Mouse (Mus musculus) C2C12 (cell line): ENCODE results near the gene Dnajc16. TPM values are rescaled to one million over a fixed set of nuclear protein-coding genes. Genes with fewer than 3 reads are reported as not detected.
"Not testable (repeated sequence)": the region's sequence is repeated elsewhere in the genome, so short reads cannot be mapped to it uniquely, and the experiment has no call there.

Experiments
- H3K27me3 ChIP-seq: one replicate; pipeline ENCODE4 v1.6.1; 2011; ENCODE audit not compliant: control insufficient read depth, insufficient read depth, insufficient read length
- H3K36me3 ChIP-seq: one replicate; pipeline ENCODE4 v1.6.1; 2011; ENCODE audit not compliant: control insufficient read depth, insufficient read depth
- H3K4me3 ChIP-seq: one replicate; pipeline ENCODE4 v1.5.1; 2011; ENCODE audit warnings: mild to moderate bottlenecking, control low read depth; ENCODE audit not compliant: poor library complexity, insufficient read depth, severe bottlenecking
- H3K79me2 ChIP-seq: one replicate; pipeline ENCODE4 v1.6.1; 2011; ENCODE audit not compliant: control insufficient read depth, insufficient read depth
- H3K79me3 ChIP-seq: one replicate; pipeline ENCODE4 v1.6.1; 2011; ENCODE audit warnings: low read depth, control low read depth
- H3ac ChIP-seq: one replicate; pipeline ENCODE3; 2011; ENCODE audit warnings: low read depth; ENCODE audit not compliant: control insufficient read depth, insufficient read length
- CEBPB ChIP-seq: IDR thresholded peaks from one replicate; pipeline ENCODE4 v1.6.1; 2011; ENCODE audit warnings: low read depth, mild to moderate bottlenecking, control low read depth, moderate library complexity
- CTCF ChIP-seq: IDR thresholded peaks from one replicate; pipeline ENCODE4 v1.5.1; 2011; ENCODE audit not compliant: control insufficient read depth, insufficient read depth, insufficient read length
- FOSL1 ChIP-seq: IDR thresholded peaks from one replicate; pipeline ENCODE4 v1.8.0; 2011; ENCODE audit warnings: mild to moderate bottlenecking, low read length; ENCODE audit not compliant: poor library complexity, insufficient read depth, severe bottlenecking
- MAX ChIP-seq: IDR thresholded peaks from one replicate; pipeline ENCODE4 v1.6.1; 2011; ENCODE audit warnings: mild to moderate bottlenecking, control low read depth
- MYOD1 ChIP-seq: IDR thresholded peaks from one replicate; pipeline ENCODE4 v1.6.1; 2011; ENCODE audit warnings: low read depth; ENCODE audit not compliant: control insufficient read depth, insufficient read length
- MYOG ChIP-seq: IDR thresholded peaks from one replicate; pipeline ENCODE4 v1.6.1; 2011; ENCODE audit not compliant: control insufficient read depth, insufficient read length; ENCODE audit errors: extremely low read depth
- USF1 ChIP-seq: IDR thresholded peaks from one replicate; pipeline ENCODE4 v1.6.1; 2011; ENCODE audit warnings: low read depth, mild to moderate bottlenecking, control low read depth, moderate library complexity
- polyA plus RNA-seq: library from polyadenylated mRNA; unstranded; fragments of >200 nt; fragmentation: generic; extraction: Trizol; gene quantifications from one replicate; pipeline ENCODE4 v1.2.1, GENCODE M21; 2012; ENCODE audit warnings: missing spikeins

Gene Dnajc16
- polyA plus RNA-seq, 1 experiment: 5.2 TPM

GRCm38 (mm10) chr4:141781201-141781985, 9.3 kb downstream of the Dnajc16 start:
- Histone ChIP-seq H3K27me3 (no peaks in the 10 kb centered on the region), H3ac (no peak overlapping the region), H3K36me3 (peaks cover 24% of the 10 kb centered on the region), H3K79me3 (no peaks in the 10 kb centered on the region), H3K79me2 (no peaks in the 10 kb centered on the region), H3K4me3 (no peak overlapping the region)
- TF ChIP-seq MYOG (no peak), MAX (no peak), CTCF (no peak), CEBPB (no peak), USF1 (no peak), FOSL1 (no peak), MYOD1 (no peak)

- H3ac ChIP-seq: no peak overlapping the region
- H3K4me3 ChIP-seq: no peak overlapping the region
- H3K79me3 ChIP-seq: no peaks in the 10 kb centered on the region
- H3K36me3 ChIP-seq: peaks cover 31% of the 10 kb centered on the region
- H3K79me2 ChIP-seq: no peaks in the 10 kb centered on the region
- H3K27me3 ChIP-seq: no peaks in the 10 kb centered on the region
- TF ChIP-seq MYOG (no peak), CEBPB (no peak), CTCF (no peak), MAX (no peak), FOSL1 (no peak), USF1 (no peak), MYOD1 (no peak)
Measured at GRCm38 (mm10) chr4:141779828-141780227, 10.9 kb downstream of the Dnajc16 start.

- peaks cover 43% of the 10 kb centered on the region for H3K36me3 ChIP-seq
- not testable (repeated sequence) for H3K4me3 ChIP-seq, H3ac ChIP-seq, H3K79me3 ChIP-seq, H3K79me2 ChIP-seq, H3K27me3 ChIP-seq
Measured at GRCm38 (mm10) chr4:141773019-141773418, 17.7 kb downstream of the Dnajc16 start.

- no peaks in the 10 kb centered on the region for H3K79me2 ChIP-seq
- no peak overlapping the region for H3ac ChIP-seq
- no peaks in the 10 kb centered on the region for H3K79me3 ChIP-seq
- H3K27me3 ChIP-seq: no peaks in the 10 kb centered on the region
- TF ChIP-seq MYOG (no peak), USF1 (no peak), FOSL1 (no peak), CTCF (no peak), CEBPB (no peak), MYOD1 (no peak), MAX (no peak)
- no peak overlapping the region for H3K4me3 ChIP-seq
- peaks cover 46% of the 10 kb centered on the region for H3K36me3 ChIP-seq
Measured at GRCm38 (mm10) chr4:141771823-141772222, 18.9 kb downstream of the Dnajc16 start.

- H3K79me2 ChIP-seq: no peaks in the 10 kb centered on the region
- H3K27me3 ChIP-seq: no peaks in the 10 kb centered on the region
- H3K36me3 ChIP-seq: peaks cover 41% of the 10 kb centered on the region
- no peaks in the 10 kb centered on the region for H3K79me3 ChIP-seq
- TF ChIP-seq FOSL1 (no peak), MYOD1 (no peak), USF1 (no peak), CTCF (no peak), MAX (no peak), MYOG (no peak), CEBPB (no peak)
- H3K4me3 ChIP-seq: no peak overlapping the region
- H3ac ChIP-seq: no peak overlapping the region
Measured at GRCm38 (mm10) chr4:141769501-141770160, 21.1 kb downstream of the Dnajc16 start.

- Histone ChIP-seq H3K27me3 (no peaks in the 10 kb centered on the region), H3K4me3 (no peak overlapping the region), H3K79me2 (no peaks in the 10 kb centered on the region), H3K36me3 (peaks cover 42% of the 10 kb centered on the region), H3ac (peak overlapping the region; percentile 54), H3K79me3 (no peaks in the 10 kb centered on the region)
- TF ChIP-seq CTCF: no peak
- TF ChIP-seq MYOD1: peak; percentile 0
- TF ChIP-seq MAX: no peak
- TF ChIP-seq MYOG: no peak
- TF ChIP-seq USF1: no peak
- TF ChIP-seq CEBPB: no peak
Measured at GRCm38 (mm10) chr4:141767353-141768036, 23.2 kb downstream of the Dnajc16 start.
